Mouse (Mus musculus) kidney, adult 2 months (tissue): Measurements from ENCODE around the gene Fip1l1. TPM values are rescaled to one million over a fixed set of nuclear protein-coding genes. Genes with fewer than 3 reads are reported as not detected.

Experiments used
- DNase-seq: peaks from one replicate; pipeline ENCODE4 v3.0.0; 2021
- H3K27ac ChIP-seq: fragments of 200-500 bp; 2 replicates; pipeline ENCODE4 v1.5.1; 2012; ENCODE audit warnings: low read depth, low read length, control low read depth, inconsistent platforms; ENCODE audit not compliant: insufficient read depth
- H3K27me3 ChIP-seq: fragments of 200-500 bp; replicated peaks from 2 replicates; pipeline ENCODE4 v1.6.1; 2012; ENCODE audit warnings: mild to moderate bottlenecking, moderate library complexity, low read length, inconsistent platforms; ENCODE audit not compliant: control insufficient read depth, insufficient read depth
- H3K36me3 ChIP-seq: fragments of 200-500 bp; 2 replicates; pipeline ENCODE4 v1.6.1; 2012; ENCODE audit warnings: mild to moderate bottlenecking, moderate library complexity, low read length, inconsistent platforms; ENCODE audit not compliant: control insufficient read depth, insufficient read depth
- H3K4me1 ChIP-seq: fragments of 200-500 bp; 2 replicates; pipeline ENCODE4 v1.6.1; 2011; ENCODE audit warnings: low read length; ENCODE audit not compliant: control insufficient read depth, insufficient read depth
- H3K4me3 ChIP-seq: fragments of 200-500 bp; 2 replicates; pipeline ENCODE4 v1.5.1; 2011; ENCODE audit warnings: mild to moderate bottlenecking, low read depth, low read length, control low read depth; ENCODE audit not compliant: insufficient read depth
- CTCF ChIP-seq: fragments of 200-500 bp; conservative IDR thresholded peaks from 2 replicates; pipeline ENCODE4 v1.5.1; 2011; ENCODE audit warnings: low read depth, mild to moderate bottlenecking, control low read depth, low read length, moderate library complexity, mixed read lengths; ENCODE audit not compliant: insufficient read depth, insufficient read length
- POLR2A ChIP-seq: fragments of 200-500 bp; IDR thresholded peaks from one replicate; pipeline ENCODE4 v1.6.1; 2011; ENCODE audit warnings: low read depth, low read length, control low read depth
- WGBS: fragments of 180-500 bp; shearing (Covaris S2); methylation state at CpG from one replicate; pipeline ENCODE4 v1.1.7; 2018; 5-methylcytosine and 5-hydroxymethylcytosine counted together
- polyA plus RNA-seq: library from polyadenylated mRNA; depleted of rRNA; stranded (reverse); fragments of >200 nt; gene quantifications from 2 replicates; pipeline ENCODE4 v1.2.3, GENCODE M21; 2012

The Fip1l1 gene
- polyA plus RNA-seq, 1 experiment, result 21.6 TPM

DNA sequence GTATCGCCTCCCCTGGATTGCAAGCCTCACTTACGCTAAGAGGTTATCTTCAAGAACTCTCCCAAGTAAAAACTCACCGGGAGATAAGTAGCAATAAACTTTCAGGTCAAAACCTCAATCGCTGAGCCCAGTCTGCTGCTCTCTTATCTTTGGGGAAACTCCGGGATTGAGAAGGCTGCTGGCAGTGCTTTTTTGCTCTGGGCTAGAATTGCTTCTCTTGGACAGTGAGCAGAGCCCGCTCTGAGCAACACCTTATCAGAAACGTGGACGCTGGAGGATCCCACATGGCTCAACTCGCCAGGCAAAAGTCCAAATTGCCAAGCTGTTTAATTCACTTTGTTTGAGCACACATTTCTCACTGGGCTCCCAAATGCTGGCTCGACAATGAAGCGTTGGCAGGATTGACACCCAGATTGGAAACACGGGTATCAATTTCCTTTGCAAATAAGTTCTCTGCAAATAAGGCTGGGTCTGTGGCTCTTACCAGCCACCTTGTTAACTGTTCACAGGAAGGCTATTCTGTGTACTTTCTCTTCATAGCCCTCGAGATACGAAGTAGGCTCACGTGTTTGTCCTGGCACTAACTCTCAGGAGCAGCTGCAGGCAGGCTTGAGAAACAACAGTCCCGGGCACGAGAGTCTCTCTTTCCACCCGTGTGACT lies 78.4 kb downstream of the Fip1l1 start:
- no peak for DNase-seq
- H3K27me3 ChIP-seq, result no peaks in the 10 kb centered on the region
- no peak overlapping the region for H3K4me3 ChIP-seq
- no peaks in the 10 kb centered on the region for H3K4me1 ChIP-seq
- 49% methylated on average over 18 of the region's 18 CpGs for WGBS
- H3K36me3 ChIP-seq, result no peaks in the 10 kb centered on the region
- no peak overlapping the region for H3K27ac ChIP-seq
- TF ChIP-seq POLR2A, result no peak
- no peak for TF ChIP-seq CTCF

- H3K27ac ChIP-seq, result no peak overlapping the region
- no peak overlapping the region for H3K4me3 ChIP-seq
- whole genome bisulfite sequencing, result 57% methylated on average over 13 of the region's 13 CpGs
- no peaks in the 10 kb centered on the region for H3K36me3 ChIP-seq
- TF ChIP-seq POLR2A (no peak), CTCF (no peak)
- H3K27me3 ChIP-seq, result no peaks in the 10 kb centered on the region
- H3K4me1 ChIP-seq, result no peaks in the 10 kb centered on the region
- no peak for DNase-seq
Measured at GRCm38 (mm10) chr5:74617816-74618572, 82.7 kb downstream of the Fip1l1 start.

GRCm38 (mm10) chr5:74618573-74619059 lies 83.4 kb downstream of the Fip1l1 start:
- no peaks in the 10 kb centered on the region for H3K27me3 ChIP-seq
- DNase-seq, result no peak
- no peaks in the 10 kb centered on the region for H3K4me1 ChIP-seq
- H3K36me3 ChIP-seq, result no peaks in the 10 kb centered on the region
- no peak for TF ChIP-seq POLR2A
- peak; percentile 51 for TF ChIP-seq CTCF
- WGBS, result 60% methylated on average over 3 of the region's 3 CpGs
- H3K27ac ChIP-seq, result no peak overlapping the region
- no peak overlapping the region for H3K4me3 ChIP-seq

DNA sequence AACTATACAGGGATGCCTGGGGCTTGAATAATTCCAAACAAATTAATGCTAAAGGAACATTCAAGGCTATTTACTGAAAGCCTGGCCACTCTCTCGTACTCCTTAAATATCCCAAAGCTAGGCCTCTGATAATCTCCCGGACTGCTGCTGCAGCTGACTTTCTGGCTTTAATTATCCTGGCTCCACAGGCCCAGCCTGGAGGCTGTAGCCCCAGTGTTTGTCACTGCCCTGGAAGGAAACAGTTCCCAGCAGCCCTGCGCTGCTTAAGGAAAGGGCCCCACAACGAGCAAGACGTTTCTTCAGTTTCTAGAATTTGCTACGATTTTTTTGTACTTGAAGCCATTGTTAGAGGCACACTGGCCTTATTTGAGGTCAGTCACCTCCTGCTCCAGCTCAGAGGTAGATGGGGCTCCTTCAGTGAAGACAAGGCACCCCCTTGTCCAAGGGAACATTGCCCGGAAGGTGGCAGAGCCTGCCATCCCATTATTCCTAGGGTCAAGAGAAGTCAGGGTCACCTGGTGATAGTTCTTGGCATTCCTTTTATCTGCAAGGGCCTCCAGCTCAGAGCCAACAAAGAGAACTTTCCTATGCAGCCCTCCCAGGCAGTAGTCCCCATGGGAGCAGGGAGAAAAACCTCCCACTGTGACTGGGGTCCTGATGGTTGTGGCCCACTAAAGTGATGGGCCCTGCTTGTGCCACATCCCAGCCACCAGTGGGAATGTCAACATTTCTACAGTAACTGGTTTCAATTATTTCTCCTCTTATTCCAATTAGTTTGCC lies 86.6 kb downstream of the Fip1l1 start:
- no peaks in the 10 kb centered on the region for H3K27me3 ChIP-seq
- no peaks in the 10 kb centered on the region; the same call in none of the 2 replicates for H3K4me1 ChIP-seq
- TF ChIP-seq CTCF (no peak), POLR2A (no peak)
- H3K4me3 ChIP-seq, result no peak overlapping the region
- H3K36me3 ChIP-seq, result no peaks in the 10 kb centered on the region
- no peak for DNase-seq
- no peak overlapping the region for H3K27ac ChIP-seq
- 82% methylated on average over 7 of the region's 7 CpGs for WGBS

DNA sequence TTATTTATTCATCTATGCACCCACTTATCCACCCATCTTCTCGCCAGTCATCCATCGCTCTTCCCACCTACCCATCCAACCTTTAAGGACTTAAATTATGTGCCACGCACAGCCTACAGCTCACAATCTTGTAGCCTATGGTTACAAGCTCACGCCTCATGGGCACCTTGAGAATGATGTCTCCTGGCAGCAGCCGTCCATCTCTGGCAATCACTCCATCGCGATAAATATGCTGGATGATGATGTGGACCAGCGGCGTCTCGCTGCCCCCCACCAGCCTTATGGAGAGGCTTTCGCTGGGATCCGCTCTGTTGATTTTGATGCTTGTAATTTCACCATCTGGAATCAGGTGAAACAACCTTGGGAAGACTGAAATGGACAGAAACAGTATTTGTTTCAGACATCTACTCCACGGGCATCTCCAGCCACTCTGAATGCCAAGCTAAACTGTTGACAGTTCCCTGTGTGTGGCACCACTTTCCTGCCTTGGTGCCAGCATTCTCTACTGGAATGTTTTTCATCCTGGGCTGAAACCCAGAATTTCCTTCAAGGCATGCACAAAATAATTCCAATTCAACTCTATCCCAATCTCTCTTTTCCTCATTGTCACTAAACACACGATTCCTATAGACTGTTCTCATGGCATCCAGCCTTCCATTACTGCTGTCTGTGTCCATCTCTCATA lies 88.2 kb downstream of the Fip1l1 start:
- TF ChIP-seq POLR2A (no peak), CTCF (no peak)
- 90% methylated on average over 14 of the region's 14 CpGs for WGBS
- no peaks in the 10 kb centered on the region for H3K36me3 ChIP-seq
- no peaks in the 10 kb centered on the region; the same call in none of the 2 replicates for H3K4me1 ChIP-seq
- H3K27me3 ChIP-seq, result no peaks in the 10 kb centered on the region
- no peak for DNase-seq
- H3K4me3 ChIP-seq, result no peak overlapping the region
- no peak overlapping the region for H3K27ac ChIP-seq

GRCm38 (mm10) chr5:74624385-74624784 lies 89.1 kb downstream of the Fip1l1 start:
- Histone ChIP-seq H3K4me3 (no peak overlapping the region), H3K27me3 (no peaks in the 10 kb centered on the region), H3K27ac (no peak overlapping the region), H3K36me3 (no peaks in the 10 kb centered on the region), H3K4me1 (no peaks in the 10 kb centered on the region; the same call in none of the 2 replicates)
- DNase-seq, result peak; percentile 27
- TF ChIP-seq CTCF (no peak), POLR2A (no peak)
- WGBS, result 38% methylated on average over 5 of the region's 5 CpGs
